Mouse (Mus musculus) neural tube, embryonic 14.5 days (tissue): ENCODE data around the gene Cd276. TPM values are rescaled to one million over a fixed set of nuclear protein-coding genes. Genes with fewer than 3 reads are reported as not detected.

Source experiments
- ATAC-seq: fragments of 200-750 bp; cut with Nextera tagmentation; 2 replicates; pipeline ENCODE4 v1.8.0; 2017; ENCODE audit warnings: low read depth, mild to moderate bottlenecking, moderate TSS enrichment, moderate library complexity
- H3K27ac ChIP-seq: fragments of 300-500 bp; sonication (generic); 2 replicates; pipeline ENCODE4 v1.5.1; 2014; ENCODE audit warnings: low read depth, mild to moderate bottlenecking, control low read depth, low read length, moderate library complexity, mixed read lengths
- H3K27me3 ChIP-seq: fragments of 300-500 bp; sonication (generic); 2 replicates; pipeline ENCODE4 v1.6.1; 2014; ENCODE audit warnings: low read length; ENCODE audit not compliant: control insufficient read depth, insufficient read depth
- H3K36me3 ChIP-seq: fragments of 300-500 bp; sonication (generic); 2 replicates; pipeline ENCODE4 v1.6.1; 2014; ENCODE audit warnings: low read length, mixed read lengths; ENCODE audit not compliant: control insufficient read depth, insufficient read depth
- H3K4me1 ChIP-seq: fragments of 300-500 bp; sonication (generic); 2 replicates; pipeline ENCODE4 v1.6.1; 2014; ENCODE audit warnings: low read length; ENCODE audit not compliant: control insufficient read depth, insufficient read depth
- H3K4me2 ChIP-seq: fragments of 300-500 bp; sonication (generic); 2 replicates; pipeline ENCODE4 v1.6.1; 2014; ENCODE audit warnings: mild to moderate bottlenecking, low read depth, low read length, control low read depth
- H3K4me3 ChIP-seq: fragments of 300-500 bp; sonication (generic); 2 replicates; pipeline ENCODE4 v1.5.1; 2014; ENCODE audit warnings: low read depth, low read length, control low read depth, mixed read lengths
- H3K9ac ChIP-seq: fragments of 300-500 bp; sonication (generic); replicated peaks from 2 replicates; pipeline ENCODE4 v1.6.1; 2014; ENCODE audit warnings: low read depth, mild to moderate bottlenecking, control low read depth, low read length, mixed read lengths
- H3K9me3 ChIP-seq: fragments of 300-500 bp; sonication (generic); 2 replicates; pipeline ENCODE4 v1.6.1; 2016; ENCODE audit warnings: low read length; ENCODE audit not compliant: control insufficient read depth
- WGBS: fragments of 180-500 bp; shearing (Covaris S2); extraction: QIAGEN DNeasy Blood & Tissue Kit; methylation state at CpG from one replicate; pipeline ENCODE4 v1.1.7; 2014; 5-methylcytosine and 5-hydroxymethylcytosine counted together
- polyA plus RNA-seq: library from polyadenylated mRNA; unstranded; fragments of >200 nt; fragmentation: Nextera tagmentation; extraction: Ambion mirVana; gene quantifications from 2 replicates; pipeline ENCODE4 v1.2.1, GENCODE M21; 2014

The Cd276 gene
- polyA plus RNA-seq, 1 experiment from 2014 or later = 36.0 TPM

DNA sequence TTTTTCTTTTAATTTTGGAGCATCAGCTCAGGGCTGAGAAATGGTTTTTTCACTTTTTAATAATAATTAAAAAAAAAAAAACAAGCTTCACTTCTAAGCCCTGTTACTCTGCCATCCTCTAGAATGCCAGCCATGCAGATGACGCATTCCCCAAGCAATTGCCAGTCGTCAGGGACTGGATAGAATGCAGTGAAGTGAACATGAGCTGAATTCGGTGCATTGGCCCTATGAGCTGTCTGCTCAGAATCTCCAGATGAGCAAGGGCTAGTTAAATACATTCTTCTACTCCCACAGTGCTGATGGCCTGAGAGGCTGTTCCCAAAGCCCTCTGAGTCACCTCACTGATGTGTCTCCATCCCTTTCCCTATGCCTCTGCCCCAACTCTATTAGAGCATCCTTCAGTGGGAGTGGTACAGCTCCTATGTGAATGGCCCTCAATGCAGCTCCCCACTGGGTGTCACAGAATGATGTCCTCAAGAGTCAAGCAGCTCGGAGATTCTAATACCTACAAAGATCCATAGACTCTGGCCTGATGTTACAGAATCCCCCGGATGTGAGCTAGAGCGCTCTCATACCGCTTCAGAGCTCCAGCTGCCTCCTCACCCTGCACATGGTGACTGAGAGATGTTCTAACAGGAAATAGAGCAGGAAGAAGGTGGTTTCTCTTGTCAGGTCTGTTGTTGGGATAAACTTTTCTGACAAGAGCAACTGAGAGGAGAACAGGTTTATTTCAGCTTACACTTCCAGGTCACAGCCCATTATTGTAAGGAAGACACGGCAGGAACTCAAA is 47.8 kb downstream of the Cd276 start:
- ATAC-seq = no peak
- no peaks in the 10 kb centered on the region for H3K27me3 ChIP-seq
- no peaks in the 10 kb centered on the region for H3K9me3 ChIP-seq
- H3K27ac ChIP-seq = no peak overlapping the region
- no peak overlapping the region for H3K4me3 ChIP-seq
- H3K9ac ChIP-seq = no peak overlapping the region
- H3K36me3 ChIP-seq = no peaks in the 10 kb centered on the region
- H3K4me1 ChIP-seq = no peaks in the 10 kb centered on the region
- whole genome bisulfite sequencing = 79% methylated on average over 8 of the region's 8 CpGs
- no peak overlapping the region for H3K4me2 ChIP-seq

DNA sequence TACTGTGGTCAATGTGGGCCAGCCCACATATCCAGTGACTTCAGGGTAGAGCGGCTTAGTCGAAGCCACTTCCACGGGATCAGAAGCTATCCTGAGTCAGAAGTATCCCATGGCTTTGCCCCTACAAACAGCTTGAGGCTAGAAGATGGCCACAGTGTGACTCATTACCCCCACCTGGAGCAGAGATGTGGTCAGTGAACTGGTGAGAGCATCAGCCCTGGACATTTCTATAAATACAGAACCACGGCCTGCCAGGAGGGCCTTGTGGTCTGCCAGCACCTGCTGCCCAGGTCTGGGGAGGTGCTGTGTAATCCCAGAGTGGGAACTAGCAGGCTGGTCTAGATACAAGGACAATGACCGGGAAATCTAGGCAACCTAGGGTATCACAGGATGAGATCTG is 54.3 kb downstream of the Cd276 start:
- H3K4me2 ChIP-seq = no peak overlapping the region
- no peak overlapping the region for H3K9ac ChIP-seq
- no peak overlapping the region for H3K4me3 ChIP-seq
- H3K4me1 ChIP-seq = no peaks in the 10 kb centered on the region
- H3K36me3 ChIP-seq = no peaks in the 10 kb centered on the region
- H3K9me3 ChIP-seq = no peaks in the 10 kb centered on the region
- no peak overlapping the region for H3K27ac ChIP-seq
- 94% methylated on average over 5 of the region's 5 CpGs for WGBS
- no peak for ATAC-seq
- H3K27me3 ChIP-seq = no peaks in the 10 kb centered on the region

- H3K4me3 ChIP-seq = no peak overlapping the region
- no peak overlapping the region for H3K9ac ChIP-seq
- no peaks in the 10 kb centered on the region for H3K4me1 ChIP-seq
- no peak for ATAC-seq
- H3K36me3 ChIP-seq = no peaks in the 10 kb centered on the region
- no peak overlapping the region for H3K27ac ChIP-seq
- no peak overlapping the region for H3K4me2 ChIP-seq
- WGBS = 15% methylated on average over 4 of the region's 4 CpGs
- H3K9me3 ChIP-seq = no peaks in the 10 kb centered on the region
- no peaks in the 10 kb centered on the region for H3K27me3 ChIP-seq
Measured at GRCm38 (mm10) chr9:58497942-58498341, 57.3 kb downstream of the Cd276 start.

DNA sequence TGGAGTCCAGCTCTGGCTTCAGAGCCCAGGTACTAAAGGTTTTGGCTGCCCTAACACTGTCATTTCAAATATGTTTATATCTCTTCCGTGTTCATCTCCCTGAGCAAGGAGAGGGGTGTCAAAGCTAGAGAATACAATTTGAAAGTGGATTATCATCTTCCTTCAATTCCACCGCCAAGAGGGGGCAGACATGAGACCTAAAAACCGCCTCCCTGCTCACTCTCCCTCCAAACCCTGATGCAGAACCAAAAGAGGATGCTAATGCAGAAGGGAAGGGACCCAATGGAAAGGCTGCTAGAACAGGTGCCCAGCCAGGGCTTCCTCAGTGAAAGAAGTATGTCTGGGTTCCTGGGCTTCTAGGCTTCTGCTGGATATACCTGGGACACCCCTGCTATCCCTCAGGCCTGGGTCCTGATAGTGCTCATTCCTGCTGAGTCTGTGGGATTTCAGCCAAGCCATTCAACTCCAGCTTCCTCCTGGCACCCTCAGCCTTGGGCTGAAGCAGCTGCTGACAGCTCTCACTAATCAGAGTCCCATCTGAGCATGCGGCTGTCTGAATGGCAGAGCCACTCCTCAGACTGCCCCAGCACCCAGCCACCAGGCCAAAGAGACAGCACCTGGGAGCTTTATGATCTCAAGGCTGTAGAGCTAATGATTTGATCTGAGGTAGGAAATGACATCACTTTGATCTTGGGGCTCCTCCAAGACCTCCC is 58.6 kb downstream of the Cd276 start:
- no peak for ATAC-seq
- WGBS = 15% methylated on average over 4 of the region's 4 CpGs

DNA sequence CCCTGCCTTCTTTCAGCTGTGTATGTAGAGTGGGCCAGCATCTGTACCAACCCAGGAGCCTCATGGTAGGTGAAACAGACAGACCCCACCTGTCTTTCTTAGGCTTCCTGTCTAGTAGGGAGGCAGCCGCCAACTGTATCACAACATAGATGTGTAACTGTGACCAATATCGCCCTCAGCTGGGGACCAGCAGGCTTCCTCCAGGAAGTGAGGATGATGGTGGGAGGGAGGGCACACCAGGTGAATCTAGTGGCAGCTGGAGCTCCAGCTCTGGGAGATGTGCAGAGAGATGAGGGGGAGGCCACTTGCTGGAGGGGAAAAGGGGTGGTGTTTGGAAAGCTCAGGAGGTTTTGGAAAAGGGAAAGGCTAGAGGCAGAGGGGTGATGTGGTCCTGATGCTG is 60.2 kb downstream of the Cd276 start:
- Histone ChIP-seq H3K27ac (no peak overlapping the region), H3K27me3 (no peaks in the 10 kb centered on the region), H3K4me1 (peaks cover 12% of the 10 kb centered on the region), H3K9me3 (no peaks in the 10 kb centered on the region), H3K4me3 (no peak overlapping the region), H3K4me2 (no peak overlapping the region), H3K36me3 (no peaks in the 10 kb centered on the region), H3K9ac (no peak overlapping the region)
- 71% methylated on average over 2 of the region's 2 CpGs for WGBS
- ATAC-seq = no peak

More for the DNA sequence above, 58.6 kb downstream of the Cd276 start:
- H3K4me1 ChIP-seq = 0 out of 2 replicates have a peak, but pooled peaks cover 5% of the 10 kb centered on the region
- H3K9me3 ChIP-seq = no peaks in the 10 kb centered on the region
- no peak overlapping the region for H3K4me2 ChIP-seq
- H3K36me3 ChIP-seq = no peaks in the 10 kb centered on the region
- no peaks in the 10 kb centered on the region for H3K27me3 ChIP-seq
- no peak overlapping the region for H3K4me3 ChIP-seq
- H3K9ac ChIP-seq = no peak overlapping the region
- H3K27ac ChIP-seq = no peak overlapping the region

DNA sequence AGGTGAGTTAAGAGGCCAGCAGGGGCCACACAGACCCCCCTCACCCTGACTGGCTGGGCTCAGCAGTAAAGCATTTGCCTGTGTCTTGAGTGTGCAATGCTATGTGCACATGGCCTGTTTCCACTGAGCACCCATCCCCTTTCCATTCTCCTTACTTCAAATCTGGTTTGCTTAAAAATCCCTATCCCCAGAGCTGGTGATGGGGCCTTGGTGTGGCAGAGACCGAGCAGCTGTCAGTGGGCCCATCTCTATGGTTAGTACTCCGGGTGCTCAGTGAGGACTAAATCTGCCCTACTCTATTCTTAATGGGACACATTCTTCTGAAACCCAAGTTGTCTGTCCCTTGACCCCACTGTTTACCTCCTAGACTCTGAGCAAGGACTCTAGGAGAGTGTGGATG is 64.8 kb downstream of the Cd276 start:
- no peaks in the 10 kb centered on the region for H3K9me3 ChIP-seq
- no peak for ATAC-seq
- 0 out of 2 replicates have a peak, but pooled peaks cover 2% of the 10 kb centered on the region for H3K27me3 ChIP-seq
- no peaks in the 10 kb centered on the region for H3K36me3 ChIP-seq
- H3K27ac ChIP-seq = no peak overlapping the region
- H3K4me3 ChIP-seq = peak overlapping the region; percentile 81
- peak overlapping the region; percentile 95 for H3K4me2 ChIP-seq
- peaks cover 16% of the 10 kb centered on the region for H3K4me1 ChIP-seq
- H3K9ac ChIP-seq = peak overlapping the region; percentile 87; the same call in 1 of the 2 replicates
- WGBS = 62% methylated on average over 2 of the region's 2 CpGs

- peak; percentile 12; the same call in 1 of the 2 replicates for ATAC-seq
- H3K9me3 ChIP-seq = no peaks in the 10 kb centered on the region
- H3K27ac ChIP-seq = no peak overlapping the region
- peak overlapping the region; percentile 81 for H3K4me3 ChIP-seq
- H3K4me1 ChIP-seq = peaks cover 16% of the 10 kb centered on the region
- H3K4me2 ChIP-seq = peak overlapping the region; percentile 95
- 4% methylated on average over 7 of the region's 7 CpGs for WGBS
- H3K36me3 ChIP-seq = no peaks in the 10 kb centered on the region
- 0 out of 2 replicates have a peak, but pooled peaks cover 2% of the 10 kb centered on the region for H3K27me3 ChIP-seq
- peak overlapping the region; percentile 87 for H3K9ac ChIP-seq
Measured at GRCm38 (mm10) chr9:58489865-58490165, 65.4 kb downstream of the Cd276 start.

DNA sequence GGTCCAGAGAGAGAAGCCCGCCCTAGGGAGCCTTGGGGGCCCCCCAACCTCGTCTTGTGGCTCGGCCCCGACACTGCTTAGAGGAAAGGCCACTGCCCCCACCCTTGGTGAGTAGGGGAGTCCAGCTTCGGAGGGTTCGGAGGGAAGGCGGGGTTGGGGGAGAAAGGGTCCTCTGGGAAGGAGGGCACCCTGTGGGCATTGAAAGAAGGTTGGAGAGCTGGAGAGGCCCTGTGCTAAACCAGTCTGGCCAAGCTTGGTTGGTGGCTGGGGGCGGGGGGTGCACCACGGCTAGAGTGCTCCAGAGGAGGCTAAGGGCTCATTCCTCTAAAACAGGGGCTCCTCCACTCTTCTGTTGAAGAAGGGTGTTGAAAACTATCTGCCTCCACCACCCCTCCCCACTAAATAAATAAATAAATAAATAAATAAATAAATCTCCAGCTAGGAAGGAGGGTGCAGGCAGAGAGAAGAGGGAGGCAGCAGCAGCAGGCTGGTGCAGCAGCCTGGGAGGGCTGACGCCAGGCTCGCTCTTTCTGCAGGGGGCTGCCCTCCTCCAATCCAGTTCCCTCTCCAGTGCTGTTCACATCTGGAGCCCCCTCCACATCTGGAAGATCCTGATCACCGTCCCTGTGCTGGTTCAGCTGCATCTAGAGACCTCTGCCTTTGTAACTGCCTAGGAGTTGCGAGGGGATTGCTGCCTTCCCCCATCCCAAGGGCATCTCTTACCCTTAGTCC is 65.9 kb downstream of the Cd276 start:
- H3K27ac ChIP-seq = peak overlapping the region; percentile 88
- H3K4me3 ChIP-seq = peak overlapping the region; percentile 81
- peaks cover 16% of the 10 kb centered on the region for H3K4me1 ChIP-seq
- ATAC-seq = peak; percentile 47; the same call in 1 of the 2 replicates
- WGBS = 0% methylated on average over 13 of the region's 13 CpGs
- peak overlapping the region; percentile 87 for H3K9ac ChIP-seq
- no peaks in the 10 kb centered on the region for H3K9me3 ChIP-seq
- peak overlapping the region; percentile 95 for H3K4me2 ChIP-seq
- no peaks in the 10 kb centered on the region for H3K36me3 ChIP-seq
- H3K27me3 ChIP-seq = 0 out of 2 replicates have a peak, but pooled peaks cover 2% of the 10 kb centered on the region
